Comparison of ENCODE assay signal across 17 mouse cellular contexts in genomic region chr19:3357620-3358019, GRCm38 (mm10). TPM values are rescaled to one million over a fixed set of nuclear protein-coding genes. Genes with fewer than 3 reads are reported as not detected.
DNase-seq lines count a peak whose midpoint lies in the region; ATAC-seq and TF ChIP-seq lines count a peak whose summit lies in the region.
"Had no signal": no experiment of that assay in that cellular context is flagged by ENCODE, and none has a peak within 500 bp of the region (broad histone marks: within the 10 kb centered on the region; RNA-seq: fewer than 3 reads in every experiment).

No protein-coding gene starts in this region.

- no peaks in the 10 kb centered on the region for H3K4me1 ChIP-seq in stomach, postnatal 0 days (replicated peaks; ENCODE audit: control insufficient read depth, insufficient read depth)
- H3K4me1 ChIP-seq: midbrain, embryonic 12.5 days had no signal

- peaks cover 26% of the 10 kb centered on the region for H3K36me3 ChIP-seq in stomach, postnatal 0 days (ENCODE audit: control insufficient read depth, insufficient read depth, low read length)
- H3K36me3 ChIP-seq: forebrain, embryonic 15.5 days; midbrain, embryonic 12.5 days had no signal

- peak; percentile 42 for TF ChIP-seq CTCF in layer of hippocampus, adult 2 months (conservative IDR thresholded peaks at IDR 0.05)
- peak; percentile 34 for TF ChIP-seq CTCF in stomach, postnatal 0 days (IDR thresholded peaks at IDR 0.05; ENCODE audit: low read depth)

- H3K9ac ChIP-seq in stomach, postnatal 0 days (ENCODE audit: low read length), result no peak overlapping the region
- H3K9ac ChIP-seq: forebrain, embryonic 15.5 days; hindbrain, embryonic 15.5 days; midbrain, embryonic 12.5 days had no signal

- no peaks in the 10 kb centered on the region for H3K27me3 ChIP-seq in stomach, postnatal 0 days (ENCODE audit: control insufficient read depth, insufficient read depth, low read length)
- H3K27me3 ChIP-seq: forebrain, embryonic 15.5 days; hindbrain, embryonic 15.5 days; midbrain, embryonic 12.5 days had no signal

- no peaks in the 10 kb centered on the region for H3K9me3 ChIP-seq in stomach, postnatal 0 days (ENCODE audit: control insufficient read depth, low read length)
- H3K9me3 ChIP-seq: forebrain, embryonic 15.5 days; hindbrain, embryonic 15.5 days; midbrain, embryonic 12.5 days had no signal

- no peak overlapping the region for H3K4me3 ChIP-seq in layer of hippocampus, adult 2 months
- no peak overlapping the region for H3K4me3 ChIP-seq in stomach, postnatal 0 days (ENCODE audit: low read depth, low read length)
- H3K4me3 ChIP-seq: forebrain, embryonic 15.5 days; gastrocnemius, adult 2 months; hindbrain, embryonic 15.5 days; midbrain, embryonic 12.5 days had no signal

- no peak for ATAC-seq in stomach, postnatal 0 days (ENCODE audit: low FRiP score, low TSS enrichment)
- ATAC-seq: forebrain, embryonic 15.5 days had no signal

- no peak overlapping the region for H3K4me2 ChIP-seq in stomach, postnatal 0 days (replicated peaks; ENCODE audit: low read depth)
- H3K4me2 ChIP-seq: forebrain, embryonic 15.5 days; hindbrain, embryonic 15.5 days; midbrain, embryonic 12.5 days had no signal

- no peak overlapping the region for H3K27ac ChIP-seq in layer of hippocampus, adult 2 months
- no peak overlapping the region for H3K27ac ChIP-seq in stomach, postnatal 0 days (replicated peaks)
- H3K27ac ChIP-seq: forebrain, embryonic 15.5 days; gastrocnemius, adult 2 months; hindbrain, embryonic 15.5 days; midbrain, embryonic 12.5 days had no signal

- no peak for DNase-seq in layer of hippocampus, adult 2 months (ENCODE audit: low spot score in 2 of 2)
- no peak for DNase-seq in layer of hippocampus, adult 18-20 months (ENCODE audit: low spot score in 2 of 2)
- peak; percentile 42 for DNase-seq in ovary, postnatal 36 days (ENCODE audit: low spot score)
- no peak for DNase-seq in ovary, adult 18-20 months (ENCODE audit: low spot score)
- peak; percentile 74 for DNase-seq in R1 (ENCODE audit: low read depth, low spot score)
- no peak for DNase-seq in stomach, postnatal 0 days (ENCODE audit: low spot score)
- no peak for DNase-seq in right cerebral cortex, postnatal 25 days
- DNase-seq: adrenal gland, postnatal 10 days; cerebellum, adult 9-11 months; embryo, embryonic 11 days; gastrocnemius, adult 2 months; lung, postnatal 4 days had no signal

- TF ChIP-seq EP300 in stomach, postnatal 0 days (optimal IDR thresholded peaks at IDR 0.05), result no peak

- WGBS in stomach, postnatal 0 days, result 88% methylated on average over 4 of the region's 4 CpGs

RNA-seq across cellular contexts. Expression of gene Tesmin, which starts 31.0 kb away (rescaled TPM):
- total RNA-seq in layer of hippocampus, adult 2 months (2021), result under 1 TPM; 0.20 to 0.33 TPM
- total RNA-seq in layer of hippocampus, adult 18-20 months (2021), result under 1 TPM; 0.12 to 0.48 TPM
- polyA plus RNA-seq in stomach, postnatal 0 days (2015; fragmentation: Nextera tagmentation; extraction: Ambion mirVana), result 0.34 and 0.48 TPM in 2 replicates

RNA-seq across cellular contexts. Expression of gene Cpt1a, which starts 35.5 kb away (rescaled TPM):
- 10 to 100 TPM; 24.8 to 26.3 TPM for total RNA-seq in layer of hippocampus, adult 2 months (2021)
- total RNA-seq in layer of hippocampus, adult 18-20 months (2021), result 10 to 100 TPM; 24.3 to 24.7 TPM
- polyA plus RNA-seq in stomach, postnatal 0 days (2015; fragmentation: Nextera tagmentation; extraction: Ambion mirVana), result 59.5 and 62.0 TPM in 2 replicates

RNA-seq across cellular contexts. Expression of gene Gal, which starts 56.7 kb away (rescaled TPM):
- total RNA-seq in layer of hippocampus, adult 2 months (2021), result under 1 TPM in 1 of 2 experiments, not detected in 1; 0.79 TPM
- 1 to 10 TPM in 1 of 2 experiments, under 1 TPM in 1; 0.69 to 1.2 TPM for total RNA-seq in layer of hippocampus, adult 18-20 months (2021)
- polyA plus RNA-seq in stomach, postnatal 0 days (2015; fragmentation: Nextera tagmentation; extraction: Ambion mirVana), result 10.2 and 11.8 TPM in 2 replicates
- total RNA-seq: heart, postnatal 25 days had no signal
- polyA plus RNA-seq: kidney, embryonic 14.5 days had no signal

Comparison
In these comparisons a context has a peak if more than half of its experiments do, and no peak if none do; other contexts are left out.
1. DNase-seq: peak in ovary, postnatal 36 days (single experiment) and R1 (single experiment); none in layer of hippocampus, adult 2 months (0 of 2), layer of hippocampus, adult 18-20 months (0 of 2), ovary, adult 18-20 months (single experiment), stomach, postnatal 0 days (single experiment) and right cerebral cortex, postnatal 25 days (single experiment).